Mouse (Mus musculus) hindbrain, embryonic 11.5 days (tissue): ENCODE results near the gene Ncapd2. TPM values are rescaled to one million over a fixed set of nuclear protein-coding genes. Genes with fewer than 3 reads are reported as not detected.

Experiments
- ATAC-seq: fragments of 200-750 bp; cut with Nextera tagmentation; 2 replicates; pipeline ENCODE4 v1.8.0; 2017; ENCODE audit warnings: mild to moderate bottlenecking, moderate TSS enrichment, moderate library complexity; ENCODE audit not compliant: low FRiP score
- DNase-seq: peaks from one replicate; pipeline ENCODE4 v3.0.0-alpha.2; 2015; ENCODE audit warnings: low spot score
- H3K27ac ChIP-seq: fragments of 300-500 bp; sonication (generic); 2 replicates; pipeline ENCODE4 v1.5.1; 2014; ENCODE audit warnings: mild to moderate bottlenecking, low read depth, low read length
- H3K27me3 ChIP-seq: fragments of 300-500 bp; sonication (generic); 2 replicates; pipeline ENCODE4 v1.6.1; 2014; ENCODE audit warnings: mild to moderate bottlenecking, low read length, moderate library complexity, mixed read lengths; ENCODE audit not compliant: control insufficient read depth, insufficient read depth
- H3K36me3 ChIP-seq: fragments of 300-500 bp; sonication (generic); 2 replicates; pipeline ENCODE4 v1.6.1; 2014; ENCODE audit warnings: mild to moderate bottlenecking, low read length, moderate library complexity, mixed read lengths; ENCODE audit not compliant: control insufficient read depth, insufficient read depth
- H3K4me1 ChIP-seq: fragments of 300-500 bp; sonication (generic); replicated peaks from 2 replicates; pipeline ENCODE4 v1.6.1; 2014; ENCODE audit warnings: low read length, mixed read lengths; ENCODE audit not compliant: control insufficient read depth, insufficient read depth
- H3K4me2 ChIP-seq: fragments of 300-500 bp; sonication (generic); replicated peaks from 2 replicates; pipeline ENCODE4 v1.6.1; 2014; ENCODE audit warnings: mild to moderate bottlenecking, low read depth, low read length
- H3K4me3 ChIP-seq: fragments of 300-500 bp; sonication (generic); 2 replicates; pipeline ENCODE4 v1.5.1; 2014; ENCODE audit warnings: low read depth, low read length
- H3K9ac ChIP-seq: fragments of 300-500 bp; sonication (generic); 2 replicates; pipeline ENCODE4 v1.6.1; 2014; ENCODE audit warnings: low read depth, low read length
- H3K9me3 ChIP-seq: fragments of 300-500 bp; sonication (generic); 2 replicates; pipeline ENCODE4 v1.6.1; 2016; ENCODE audit warnings: low read length; ENCODE audit not compliant: control insufficient read depth
- WGBS: fragments of 180-500 bp; shearing (Covaris S2); extraction: QIAGEN DNeasy Blood & Tissue Kit; methylation state at CpG from one replicate; pipeline ENCODE4 v1.1.7; 2014; 5-methylcytosine and 5-hydroxymethylcytosine counted together
- polyA plus RNA-seq: library from polyadenylated mRNA; unstranded; fragments of >200 nt; fragmentation: Nextera tagmentation; extraction: Ambion mirVana; gene quantifications from 2 replicates; pipeline ENCODE4 v1.2.1, GENCODE M21; 2014

Gene Ncapd2
- polyA plus RNA-seq, 1 experiment from 2014 or later, result 110 TPM

GRCm38 (mm10) chr6:125160558-125160853 lies 31.0 kb downstream of the Ncapd2 start:
- no peak overlapping the region for H3K4me3 ChIP-seq
- H3K4me2 ChIP-seq, result no peak overlapping the region
- H3K27me3 ChIP-seq, result no peaks in the 10 kb centered on the region
- H3K9me3 ChIP-seq, result no peaks in the 10 kb centered on the region
- peak; percentile 43 for DNase-seq
- H3K9ac ChIP-seq, result no peak overlapping the region
- H3K27ac ChIP-seq, result 0 out of 2 replicates have a peak overlapping the region, but pooled peaks have one; percentile 24
- peaks cover 12% of the 10 kb centered on the region for H3K36me3 ChIP-seq
- H3K4me1 ChIP-seq, result peaks cover 9% of the 10 kb centered on the region
- 64% methylated on average over 10 of the region's 10 CpGs for WGBS
- ATAC-seq, result no peak

DNA sequence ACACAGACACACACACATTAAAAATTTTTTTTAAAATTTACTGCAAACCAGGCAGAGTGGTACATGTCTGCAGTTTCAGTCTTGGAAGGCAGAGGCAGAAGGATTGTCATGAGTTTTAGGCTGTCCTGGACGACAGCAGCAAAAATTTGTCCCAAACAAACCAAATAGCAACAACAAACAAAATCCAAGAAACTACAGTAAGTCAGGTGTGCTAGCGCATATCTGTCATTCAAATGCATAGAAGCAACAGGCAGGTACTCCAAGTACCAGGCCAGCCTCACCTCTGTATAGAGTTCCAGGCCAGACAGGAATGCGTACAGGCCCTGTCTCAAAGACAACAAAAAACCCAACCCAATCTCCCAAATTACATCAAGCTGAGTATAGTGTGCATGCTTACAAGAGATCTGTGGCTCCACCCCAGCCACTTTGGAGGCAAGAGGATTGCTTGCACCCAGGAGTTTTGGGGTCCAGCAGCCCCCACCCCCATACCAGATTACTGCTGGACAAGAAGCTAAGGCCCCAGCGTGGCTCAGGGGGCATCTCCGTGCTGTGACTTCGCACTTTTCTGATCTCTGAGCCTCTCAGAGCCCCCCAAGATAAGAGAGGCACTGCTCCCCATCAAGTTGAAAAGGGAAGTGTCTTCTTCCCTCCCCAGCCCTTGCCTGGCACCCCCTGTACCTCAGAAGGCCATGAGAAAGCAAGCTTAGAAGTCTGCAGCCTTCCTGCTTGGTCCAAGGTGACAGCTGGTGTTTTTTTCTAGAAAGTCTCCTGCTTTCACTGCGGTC lies 31.5 kb downstream of the Ncapd2 start:
- Histone ChIP-seq H3K9ac (no peak overlapping the region), H3K4me3 (no peak overlapping the region)
- no peak for DNase-seq

GRCm38 (mm10) chr6:125158944-125159492 lies 32.5 kb downstream of the Ncapd2 start:
- Histone ChIP-seq H3K27ac (no peak overlapping the region), H3K4me1 (peaks cover 7% of the 10 kb centered on the region), H3K4me3 (no peak overlapping the region), H3K36me3 (peaks cover 12% of the 10 kb centered on the region), H3K4me2 (no peak overlapping the region), H3K9ac (no peak overlapping the region), H3K9me3 (no peaks in the 10 kb centered on the region), H3K27me3 (no peaks in the 10 kb centered on the region)
- DNase-seq (no peak), ATAC-seq (no peak)
- WGBS, result 90% methylated on average over 15 of the region's 15 CpGs

More for the DNA sequence above, 31.5 kb downstream of the Ncapd2 start:
- Histone ChIP-seq H3K4me2 (no peak overlapping the region), H3K27ac (0 out of 2 replicates have a peak overlapping the region, but pooled peaks have one; percentile 24), H3K4me1 (peaks cover 9% of the 10 kb centered on the region), H3K36me3 (peaks cover 12% of the 10 kb centered on the region), H3K27me3 (no peaks in the 10 kb centered on the region), H3K9me3 (no peaks in the 10 kb centered on the region)
- no peak for ATAC-seq
- WGBS, result 88% methylated on average over 7 of the region's 7 CpGs

GRCm38 (mm10) chr6:125156903-125157614 lies 34.4 kb downstream of the Ncapd2 start:
- Histone ChIP-seq H3K9ac (peak overlapping the region; percentile 3; the same call in 1 of the 2 replicates), H3K4me3 (no peak overlapping the region), H3K4me2 (no peak overlapping the region), H3K27me3 (no peaks in the 10 kb centered on the region), H3K27ac (peak overlapping the region; percentile 78), H3K9me3 (no peaks in the 10 kb centered on the region), H3K36me3 (peaks cover 10% of the 10 kb centered on the region; the same call in 1 of the 2 replicates), H3K4me1 (no peaks in the 10 kb centered on the region; the same call in 1 of the 2 replicates)
- WGBS, result 21% methylated on average over 7 of the region's 7 CpGs
- ATAC-seq, result peak; percentile 76
- DNase-seq, result peak; percentile 73

DNA sequence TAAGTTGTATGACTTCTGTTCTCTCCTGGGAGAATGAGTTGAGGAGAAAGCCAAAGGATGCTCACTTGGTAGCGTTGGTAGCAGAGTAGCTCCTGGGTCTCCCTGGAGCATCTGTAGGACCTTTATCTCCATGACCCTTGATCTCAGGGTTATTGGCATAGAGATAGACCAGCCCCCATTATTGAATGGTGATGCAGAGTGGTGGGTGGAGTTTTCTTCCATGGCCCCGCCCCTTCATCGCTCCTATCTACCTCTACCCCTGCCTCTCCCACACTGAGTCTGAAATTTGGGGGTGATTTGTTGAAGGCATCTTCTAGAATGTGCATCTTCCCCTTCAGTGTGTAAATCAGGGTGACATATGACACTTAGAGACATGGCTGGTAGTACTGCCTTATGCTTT lies 35.0 kb downstream of the Ncapd2 start:
- WGBS, result 82% methylated on average over 3 of the region's 3 CpGs
- Histone ChIP-seq H3K27ac (0 out of 2 replicates have a peak overlapping the region, but pooled peaks have one; percentile 78), H3K4me3 (no peak overlapping the region)

DNA sequence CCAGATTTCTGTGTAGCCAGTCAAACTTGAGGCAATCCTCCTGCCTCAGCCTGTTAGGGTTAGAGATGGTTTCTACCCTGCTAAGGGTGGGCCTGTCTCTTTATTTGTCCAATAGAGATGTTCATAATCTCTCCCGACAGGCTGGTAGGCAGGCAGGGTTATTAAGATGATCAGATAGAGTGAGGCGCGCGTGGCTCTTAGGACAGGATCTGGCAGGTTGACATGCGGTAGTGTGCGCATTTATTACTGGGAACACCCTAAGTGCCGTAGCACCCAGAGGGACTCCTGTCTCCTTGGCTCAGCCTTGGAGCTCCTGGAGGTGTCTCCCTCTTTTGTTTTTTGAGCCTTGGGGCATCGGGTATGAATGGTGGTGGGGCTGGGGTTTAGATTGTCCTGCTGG lies 36.2 kb downstream of the Ncapd2 start:
- DNase-seq, result no peak
- Histone ChIP-seq H3K4me3 (no peak overlapping the region), H3K9me3 (no peaks in the 10 kb centered on the region), H3K9ac (no peak overlapping the region), H3K27me3 (no peaks in the 10 kb centered on the region), H3K4me1 (no peaks in the 10 kb centered on the region; the same call in 1 of the 2 replicates), H3K4me2 (no peak overlapping the region), H3K36me3 (peaks cover 10% of the 10 kb centered on the region; the same call in 1 of the 2 replicates), H3K27ac (no peak overlapping the region)
- ATAC-seq, result no peak
- WGBS, result 93% methylated on average over 8 of the region's 8 CpGs

More for the DNA sequence above, 35.0 kb downstream of the Ncapd2 start:
- Histone ChIP-seq H3K4me2 (no peak overlapping the region), H3K27me3 (no peaks in the 10 kb centered on the region), H3K36me3 (peaks cover 10% of the 10 kb centered on the region; the same call in 1 of the 2 replicates), H3K9ac (no peak overlapping the region), H3K9me3 (no peaks in the 10 kb centered on the region), H3K4me1 (no peaks in the 10 kb centered on the region; the same call in 1 of the 2 replicates)
- no peak for DNase-seq
- ATAC-seq, result 0 out of 2 replicates have a peak, but pooled peaks have one; percentile 0

DNA sequence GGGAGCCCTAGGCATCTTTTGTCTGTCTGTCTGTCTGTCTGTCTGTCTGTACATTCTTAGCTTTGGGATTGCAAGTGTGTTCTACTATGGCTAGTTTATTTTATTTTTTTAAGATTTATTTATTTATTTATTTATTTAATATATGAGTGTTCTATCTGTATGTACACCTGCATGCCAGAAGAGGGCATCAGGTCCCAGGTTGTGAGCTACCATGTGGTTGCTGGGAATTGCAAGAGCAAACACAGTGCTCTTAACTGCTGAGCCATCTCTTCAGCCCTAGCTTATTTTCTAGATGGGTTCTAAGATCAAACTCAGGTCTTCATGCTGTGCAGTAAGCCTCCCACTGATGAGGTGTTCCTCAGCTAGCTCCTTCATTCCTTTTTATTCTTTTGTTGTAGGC lies 37.0 kb downstream of the Ncapd2 start:
- Histone ChIP-seq H3K27me3 (no peaks in the 10 kb centered on the region), H3K9me3 (no peaks in the 10 kb centered on the region), H3K36me3 (peaks cover 7% of the 10 kb centered on the region; the same call in 1 of the 2 replicates), H3K4me1 (no peaks in the 10 kb centered on the region; the same call in 1 of the 2 replicates), H3K27ac (no peak overlapping the region), H3K4me2 (no peak overlapping the region), H3K4me3 (no peak overlapping the region), H3K9ac (no peak overlapping the region)
- no peak for DNase-seq
- ATAC-seq, result no peak

GRCm38 (mm10) chr6:125153682-125154081 lies 37.8 kb downstream of the Ncapd2 start:
- H3K27ac ChIP-seq, result no peak overlapping the region
- no peak for DNase-seq
- no peak overlapping the region for H3K4me3 ChIP-seq
- H3K36me3 ChIP-seq, result peaks cover 1% of the 10 kb centered on the region; the same call in 1 of the 2 replicates
- H3K9me3 ChIP-seq, result no peaks in the 10 kb centered on the region
- whole genome bisulfite sequencing, result 95% methylated on average over 4 of the region's 4 CpGs
- no peak overlapping the region for H3K9ac ChIP-seq
- no peaks in the 10 kb centered on the region for H3K27me3 ChIP-seq
- H3K4me1 ChIP-seq, result no peaks in the 10 kb centered on the region; the same call in 1 of the 2 replicates
- no peak for ATAC-seq
- no peak overlapping the region for H3K4me2 ChIP-seq
